Mouse (Mus musculus) erythroblast, embryonic 14.5 days (primary cell): ENCODE results near the gene Mdm4. TPM values are rescaled to one million over a fixed set of nuclear protein-coding genes. Genes with fewer than 3 reads are reported as not detected.
"Not testable (repeated sequence)": the region's sequence is repeated elsewhere in the genome, so short reads cannot be mapped to it uniquely, and the experiment has no call there.

Experiments
- H3K27me3 ChIP-seq: 2 replicates; pipeline ENCODE4 v1.6.1; 2012; ENCODE audit warnings: inconsistent platforms; ENCODE audit not compliant: control insufficient read depth
- H3K36me3 ChIP-seq: 2 replicates; pipeline ENCODE4 v1.6.1; 2012; ENCODE audit warnings: mild to moderate bottlenecking, inconsistent platforms; ENCODE audit not compliant: control insufficient read depth
- H3K4me1 ChIP-seq: 2 replicates; pipeline ENCODE4 v1.6.1; 2012; ENCODE audit warnings: inconsistent platforms; ENCODE audit not compliant: control insufficient read depth
- H3K4me3 ChIP-seq: replicated peaks from 2 replicates; pipeline ENCODE3; 2012; ENCODE audit warnings: moderate library complexity, mild to moderate bottlenecking, inconsistent platforms
- H3K9me3 ChIP-seq: 2 replicates; pipeline ENCODE4 v1.6.1; 2012; ENCODE audit warnings: low read length, inconsistent platforms, mixed read lengths; ENCODE audit not compliant: control insufficient read depth
- GATA1 ChIP-seq: IDR thresholded peaks from 2 replicates; pipeline ENCODE4 v1.6.1; 2012; ENCODE audit warnings: low read length, inconsistent platforms, mixed read lengths
- TAL1 ChIP-seq: IDR thresholded peaks from 3 replicates; pipeline ENCODE4 v1.6.1; 2012; ENCODE audit warnings: low read length, inconsistent platforms, mixed read lengths
- polyA plus RNA-seq: library from polyadenylated mRNA; stranded (reverse); fragments of >175 nt; gene quantifications from 2 replicates; pipeline ENCODE4 v1.2.3, GENCODE M21; 2012

The Mdm4 gene
- polyA plus RNA-seq, 1 experiment: 1.1 TPM

DNA sequence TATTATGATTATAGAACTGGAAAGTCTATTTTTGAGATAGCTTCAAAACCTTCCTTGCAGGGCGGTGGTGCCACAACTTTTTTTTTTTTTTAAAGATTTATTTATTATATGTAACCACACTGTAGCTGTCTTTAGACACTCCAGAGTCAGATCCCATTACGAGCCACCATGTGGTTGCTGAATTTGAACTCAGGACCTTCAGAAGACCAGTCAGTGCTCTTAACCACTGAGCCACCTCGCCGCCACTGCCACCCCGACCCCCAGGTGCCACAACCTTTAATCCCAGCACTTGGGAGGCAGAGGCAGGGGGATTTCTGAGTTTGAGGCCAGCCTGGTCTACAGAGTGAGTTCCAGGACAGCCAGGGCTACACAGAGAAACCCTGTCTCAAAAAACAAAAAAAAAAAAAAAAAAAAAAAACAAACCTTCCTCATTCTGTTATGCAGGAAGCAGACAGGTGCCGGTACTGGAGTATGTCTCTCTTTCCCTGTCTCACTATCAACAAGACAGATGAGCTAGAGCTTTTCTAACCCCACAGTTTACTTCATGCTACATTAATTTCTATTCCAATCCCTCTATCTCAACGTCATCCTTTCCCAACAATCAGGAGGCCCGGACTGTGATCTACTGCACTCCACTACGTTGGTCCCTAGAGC, 13.5 kb downstream of the Mdm4 start:
- Histone ChIP-seq H3K27me3 (no peaks in the 10 kb centered on the region), H3K9me3 (no peaks in the 10 kb centered on the region), H3K4me1 (peaks cover 15% of the 10 kb centered on the region), H3K36me3 (peaks cover 78% of the 10 kb centered on the region), H3K4me3 (no peak overlapping the region)
- TF ChIP-seq TAL1 (no peak), GATA1 (no peak)

DNA sequence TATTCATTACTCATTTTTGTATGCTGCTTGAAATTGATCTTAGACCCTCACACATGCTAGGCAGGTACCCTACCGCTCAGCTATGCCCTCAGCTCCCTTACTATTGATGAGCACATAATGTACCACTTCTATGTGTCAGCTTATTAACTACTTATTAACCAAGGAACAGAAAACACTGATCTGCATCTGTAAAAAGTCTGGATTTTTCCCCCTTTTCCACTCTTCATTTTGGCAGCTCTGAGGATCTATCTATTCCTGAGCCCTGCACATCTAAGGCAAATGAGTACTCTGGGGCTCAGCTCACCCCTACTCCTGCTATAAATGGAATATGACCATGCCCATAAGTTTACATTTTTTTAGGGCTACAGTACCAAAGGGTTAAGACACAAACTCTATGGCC, 16.2 kb downstream of the Mdm4 start:
- TF ChIP-seq TAL1: no peak
- TF ChIP-seq GATA1: no peak
- H3K27me3 ChIP-seq: no peaks in the 10 kb centered on the region
- H3K4me3 ChIP-seq: no peak overlapping the region
- H3K4me1 ChIP-seq: peaks cover under 1% of the 10 kb centered on the region; the same call in 1 of the 2 replicates
- H3K36me3 ChIP-seq: peaks cover 86% of the 10 kb centered on the region
- H3K9me3 ChIP-seq: no peaks in the 10 kb centered on the region

DNA sequence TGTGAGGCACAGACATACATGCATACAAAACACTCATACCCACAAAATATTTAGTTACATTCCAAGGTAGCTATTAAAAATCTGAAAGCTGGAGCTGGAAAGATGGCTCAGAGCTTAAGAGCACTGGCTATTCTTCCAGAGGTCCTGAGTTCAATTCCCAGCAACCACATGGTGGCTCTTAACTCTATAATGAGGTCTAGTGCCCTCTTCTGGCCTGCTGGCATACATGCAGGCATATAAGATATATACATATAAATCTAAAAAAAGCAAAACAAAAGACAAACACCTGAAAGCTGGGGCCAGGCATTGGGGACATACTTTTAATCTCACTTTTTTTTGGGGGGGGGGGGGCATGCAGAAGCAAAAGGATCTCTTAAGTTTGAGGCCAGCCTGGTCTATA, 17.0 kb downstream of the Mdm4 start:
- TF ChIP-seq TAL1 (no peak), GATA1 (no peak)
- H3K27me3 ChIP-seq: no peaks in the 10 kb centered on the region
- H3K9me3 ChIP-seq: no peaks in the 10 kb centered on the region
- no peaks in the 10 kb centered on the region for H3K4me1 ChIP-seq
- peaks cover 85% of the 10 kb centered on the region for H3K36me3 ChIP-seq
- no peak overlapping the region for H3K4me3 ChIP-seq

DNA sequence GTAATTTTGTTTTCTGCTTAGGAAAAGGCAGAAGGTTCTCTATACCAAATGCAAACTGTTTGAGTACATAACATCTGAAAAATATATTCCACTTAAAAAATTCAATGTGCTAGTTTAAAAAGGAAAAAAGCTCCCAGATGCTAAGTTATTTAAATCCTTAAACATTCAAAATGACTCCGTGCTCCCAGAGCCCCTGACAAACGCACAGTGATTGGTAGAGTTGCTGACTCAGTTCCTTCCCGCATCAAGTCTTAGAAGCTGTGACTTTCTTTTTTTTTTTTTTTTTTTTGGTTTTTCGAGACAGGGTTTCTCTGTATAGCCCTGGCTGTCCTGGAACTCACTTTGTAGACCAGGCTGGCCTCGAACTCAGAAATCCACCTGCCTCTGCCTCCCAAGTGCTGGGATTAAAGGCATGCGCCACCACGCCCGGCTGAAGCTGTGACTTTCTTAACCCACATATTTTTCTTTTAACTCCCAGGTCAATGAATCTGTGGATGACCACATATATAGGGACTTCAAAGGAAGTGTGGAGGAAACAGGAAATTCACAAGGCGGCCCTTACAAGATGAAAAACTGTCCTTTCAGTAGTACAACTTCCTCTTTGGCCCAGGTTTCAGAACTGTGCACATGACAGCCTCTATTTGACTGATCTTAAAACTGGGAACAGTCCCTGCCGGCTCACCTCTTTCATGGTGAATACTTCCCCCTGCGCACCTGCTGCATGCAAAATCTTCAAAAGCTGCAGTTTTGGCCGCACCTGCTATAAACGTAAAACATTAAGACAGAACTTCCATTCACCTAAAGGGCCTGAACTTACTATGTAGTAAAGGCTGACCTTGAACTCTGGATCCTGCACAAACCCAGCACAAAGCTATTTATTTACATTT, 18.2 kb downstream of the Mdm4 start:
- Histone ChIP-seq H3K9me3 (no peaks in the 10 kb centered on the region), H3K36me3 (peaks cover 87% of the 10 kb centered on the region)
- TF ChIP-seq GATA1 (no peak), TAL1 (no peak)

DNA sequence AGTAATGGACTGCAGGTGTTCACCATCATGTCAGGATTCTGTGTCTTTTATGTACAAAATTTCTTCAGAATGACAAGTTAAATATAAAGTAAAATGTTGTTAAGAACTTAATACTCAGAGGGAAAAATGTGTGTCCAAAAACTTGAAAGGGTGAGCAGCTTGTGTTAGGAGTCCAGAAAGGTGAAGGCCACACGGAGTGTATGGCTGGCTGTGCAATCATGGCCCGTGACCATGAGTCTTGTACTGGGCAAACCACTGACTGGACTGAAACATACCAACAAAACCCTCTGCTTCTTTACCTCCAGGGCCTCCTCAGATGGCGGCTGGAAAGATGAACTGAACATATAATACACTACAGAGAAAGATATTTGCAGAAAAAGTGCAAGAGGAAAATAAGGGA, 23.8 kb downstream of the Mdm4 start:
- Histone ChIP-seq H3K4me3 (no peak overlapping the region), H3K27me3 (no peaks in the 10 kb centered on the region), H3K4me1 (no peaks in the 10 kb centered on the region), H3K9me3 (no peaks in the 10 kb centered on the region), H3K36me3 (peaks cover 89% of the 10 kb centered on the region)
- TF ChIP-seq GATA1 (no peak), TAL1 (no peak)

More for the DNA sequence above, 18.2 kb downstream of the Mdm4 start:
- H3K4me1 ChIP-seq: no peaks in the 10 kb centered on the region
- no peak overlapping the region for H3K4me3 ChIP-seq
- H3K27me3 ChIP-seq: no peaks in the 10 kb centered on the region

DNA sequence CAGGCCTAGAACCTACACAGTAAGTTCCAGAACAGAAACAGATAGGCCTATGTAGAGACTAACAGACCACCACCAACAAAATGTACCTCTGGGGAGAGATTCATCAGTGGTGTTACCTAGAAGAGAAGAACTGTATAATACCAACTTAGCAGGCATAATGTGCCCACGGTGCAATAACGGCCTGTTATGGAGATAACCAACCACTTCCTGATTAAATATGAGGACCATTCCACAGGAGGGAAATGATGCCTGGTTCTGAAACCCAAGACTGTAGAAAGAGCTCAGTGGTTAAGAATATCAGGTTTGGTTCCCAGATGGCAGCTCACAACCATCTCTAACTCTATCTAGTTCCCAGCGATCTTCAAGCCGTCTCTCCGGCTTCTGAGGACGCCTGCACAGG, 30.0 kb downstream of the Mdm4 start:
- H3K4me3 ChIP-seq: no peak overlapping the region
- H3K27me3 ChIP-seq: no peaks in the 10 kb centered on the region
- H3K36me3 ChIP-seq: peaks cover 95% of the 10 kb centered on the region
- TF ChIP-seq TAL1: no peak
- no peak for TF ChIP-seq GATA1
- H3K9me3 ChIP-seq: no peaks in the 10 kb centered on the region
- H3K4me1 ChIP-seq: no peaks in the 10 kb centered on the region

DNA sequence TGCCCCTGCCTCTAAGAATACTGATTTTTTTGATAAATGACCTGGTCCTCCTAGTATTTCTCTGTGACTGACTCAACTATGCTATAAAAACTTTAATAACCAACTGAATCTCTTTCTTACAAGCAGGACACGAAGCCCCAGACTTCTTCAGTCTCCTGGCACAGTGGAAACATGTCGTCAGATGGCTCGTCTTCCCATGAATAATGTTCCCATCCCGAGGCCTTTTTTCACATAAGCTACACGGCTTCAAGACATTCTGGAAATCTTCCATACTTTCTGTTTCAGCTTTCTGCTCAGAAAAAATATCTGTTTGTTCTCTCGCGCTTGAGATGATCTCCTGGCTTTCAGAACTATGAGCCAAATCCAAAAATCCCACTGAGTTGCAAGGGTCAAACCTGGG, 38.8 kb downstream of the Mdm4 start:
- TF ChIP-seq GATA1 (no peak), TAL1 (no peak)
- Histone ChIP-seq H3K27me3 (no peaks in the 10 kb centered on the region), H3K4me1 (peaks cover 7% of the 10 kb centered on the region), H3K9me3 (no peaks in the 10 kb centered on the region), H3K36me3 (peaks cover 93% of the 10 kb centered on the region), H3K4me3 (no peak overlapping the region)

DNA sequence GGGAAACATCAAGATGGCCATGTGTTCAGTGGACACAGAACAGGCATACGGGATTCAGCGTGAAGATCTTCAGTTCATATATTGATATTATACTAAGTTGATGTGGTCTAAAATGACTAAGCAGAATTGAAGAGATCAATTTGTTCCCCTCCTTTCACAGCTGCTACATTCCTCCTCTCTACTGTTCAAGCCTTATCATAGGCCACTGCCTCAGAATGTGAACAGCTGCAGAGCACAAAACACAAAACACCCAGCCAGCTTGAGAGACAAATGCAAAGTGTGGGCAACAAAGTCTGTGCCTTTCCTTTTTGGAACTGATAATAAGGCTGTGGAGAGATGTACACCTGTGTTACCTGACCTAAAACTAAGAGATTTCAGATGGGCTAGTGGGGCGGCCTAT, 39.6 kb downstream of the Mdm4 start:
- H3K36me3 ChIP-seq: peaks cover 93% of the 10 kb centered on the region
- no peaks in the 10 kb centered on the region for H3K27me3 ChIP-seq
- TF ChIP-seq TAL1: no peak
- TF ChIP-seq GATA1: no peak
- no peak overlapping the region for H3K4me3 ChIP-seq
- peaks cover 7% of the 10 kb centered on the region for H3K4me1 ChIP-seq
- no peaks in the 10 kb centered on the region for H3K9me3 ChIP-seq

DNA sequence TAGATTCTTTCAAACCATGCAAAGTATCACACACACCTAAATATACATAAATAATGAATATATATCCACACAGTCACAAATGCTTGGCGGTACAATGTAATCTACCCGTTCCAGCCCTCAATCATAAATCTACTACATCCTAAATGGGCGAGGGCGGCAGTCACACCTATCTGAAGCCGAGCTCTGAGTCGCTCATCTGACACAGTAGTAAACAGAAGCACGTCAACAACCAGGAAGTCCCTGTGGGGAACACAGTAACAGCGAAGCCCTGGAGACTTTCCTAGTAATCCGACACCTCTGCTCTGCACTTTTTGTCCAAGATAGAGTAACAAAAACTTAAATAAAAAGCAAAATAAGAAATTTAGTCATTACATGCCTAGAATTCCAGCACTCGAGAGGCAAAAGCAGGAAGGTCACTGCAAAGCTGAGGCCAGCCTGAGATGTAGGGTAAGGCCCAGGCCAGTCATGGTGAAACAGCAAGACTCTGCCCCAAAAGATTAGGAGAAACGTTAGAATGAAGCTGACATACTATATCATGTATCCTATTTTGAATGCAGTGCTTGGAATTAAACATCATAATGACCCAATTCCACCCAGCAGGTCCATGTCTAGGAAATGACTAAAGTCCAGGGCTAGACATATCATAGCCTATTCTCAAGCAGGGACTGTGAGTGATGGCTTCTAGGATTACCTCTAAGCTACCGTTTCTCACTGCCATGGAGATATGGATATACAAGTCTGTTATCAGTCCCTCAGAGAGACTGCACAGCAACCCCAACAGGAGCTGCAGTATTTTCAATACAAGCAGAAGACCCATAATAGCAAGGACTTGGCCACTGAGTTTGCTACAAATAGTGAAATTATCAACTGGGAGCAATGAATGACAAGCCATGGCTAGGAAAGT, 41.6 kb downstream of the Mdm4 start:
- not testable (repeated sequence) for H3K4me3 ChIP-seq, H3K4me1 ChIP-seq, H3K27me3 ChIP-seq, H3K9me3 ChIP-seq
- H3K36me3 ChIP-seq: peaks cover 94% of the 10 kb centered on the region
